Mouse (Mus musculus): ENCODE measurements around the gene Tle6. TPM values are rescaled to one million over a fixed set of nuclear protein-coding genes. Genes with fewer than 3 reads are reported as not detected.

The Tle6 gene
- polyA plus RNA-seq, 1 experiment: 4.3 TPM

- WGBS: 49% methylated on average over 6 of the region's 6 CpGs
- Histone ChIP-seq H3K36me3 (ENCODE audit: control insufficient read depth, insufficient read depth, low read length) (peaks cover 4% of the 10 kb centered on the region), H3K27me3 (replicated peaks; ENCODE audit: control insufficient read depth, insufficient read depth, low read length) (no peaks in the 10 kb centered on the region), H3K4me1 (ENCODE audit: control insufficient read depth, insufficient read depth, low read length) (peaks cover 24% of the 10 kb centered on the region), H3K27ac (ENCODE audit: insufficient read depth, low read depth, low read length) (peak overlapping the region; percentile 53), H3K4me3 (ENCODE audit: insufficient read depth, low read depth, low read length) (no peak overlapping the region)
- TF ChIP-seq CTCF (conservative IDR thresholded peaks at IDR 0.05; ENCODE audit: insufficient read depth, insufficient read length, low read depth, low read length) (no peak), POLR2A (IDR thresholded peaks at IDR 0.05; ENCODE audit: low read depth, low read length) (no peak)
- no peak for DNase-seq
These were observed 37.4 kb downstream of the Tle6 start for GRCm38 (mm10) chr10:81563481-81563880.

GRCm38 (mm10) chr10:81562411-81562810 is 38.5 kb downstream of the Tle6 start:
- Histone ChIP-seq H3K36me3 (ENCODE audit: control insufficient read depth, insufficient read depth, low read length) (peaks cover 4% of the 10 kb centered on the region), H3K27ac (ENCODE audit: insufficient read depth, low read depth, low read length) (no peak overlapping the region), H3K4me3 (ENCODE audit: insufficient read depth, low read depth, low read length) (no peak overlapping the region), H3K27me3 (replicated peaks; ENCODE audit: control insufficient read depth, insufficient read depth, low read length) (no peaks in the 10 kb centered on the region), H3K4me1 (ENCODE audit: control insufficient read depth, insufficient read depth, low read length) (peaks cover 24% of the 10 kb centered on the region)
- TF ChIP-seq POLR2A (IDR thresholded peaks at IDR 0.05; ENCODE audit: low read depth, low read length) (no peak), CTCF (conservative IDR thresholded peaks at IDR 0.05; ENCODE audit: insufficient read depth, insufficient read length, low read depth, low read length) (no peak)
- 83% methylated on average over 6 of the region's 6 CpGs for WGBS
- no peak for DNase-seq

GRCm38 (mm10) chr10:81560719-81561459 is 40.0 kb downstream of the Tle6 start:
- Histone ChIP-seq H3K36me3 (ENCODE audit: control insufficient read depth, insufficient read depth, low read length) (peaks cover 4% of the 10 kb centered on the region), H3K4me3 (ENCODE audit: insufficient read depth, low read depth, low read length) (peak overlapping the region; percentile 100), H3K27me3 (replicated peaks; ENCODE audit: control insufficient read depth, insufficient read depth, low read length) (no peaks in the 10 kb centered on the region), H3K27ac (ENCODE audit: insufficient read depth, low read depth, low read length) (peak overlapping the region; percentile 51), H3K4me1 (ENCODE audit: control insufficient read depth, insufficient read depth, low read length) (peaks cover 24% of the 10 kb centered on the region)
- TF ChIP-seq POLR2A (IDR thresholded peaks at IDR 0.05; ENCODE audit: low read depth, low read length) (no peak), CTCF (conservative IDR thresholded peaks at IDR 0.05; ENCODE audit: insufficient read depth, insufficient read length, low read depth, low read length) (no peak)
- 12% methylated on average over 16 of the region's 16 CpGs for WGBS
- DNase-seq: peak; percentile 67

GRCm38 (mm10) chr10:81559627-81560539 is 41.0 kb downstream of the Tle6 start:
- Histone ChIP-seq H3K27me3 (replicated peaks; ENCODE audit: control insufficient read depth, insufficient read depth, low read length) (no peaks in the 10 kb centered on the region), H3K36me3 (ENCODE audit: control insufficient read depth, insufficient read depth, low read length) (0 out of 2 replicates have a peak, but pooled peaks cover under 1% of the 10 kb centered on the region), H3K4me1 (ENCODE audit: control insufficient read depth, insufficient read depth, low read length) (peaks cover 24% of the 10 kb centered on the region), H3K4me3 (ENCODE audit: insufficient read depth, low read depth, low read length) (peak overlapping the region; percentile 100), H3K27ac (ENCODE audit: insufficient read depth, low read depth, low read length) (peak overlapping the region; percentile 100)
- DNase-seq: peak; percentile 74
- TF ChIP-seq CTCF (conservative IDR thresholded peaks at IDR 0.05; ENCODE audit: insufficient read depth, insufficient read length, low read depth, low read length) (no peak), POLR2A (IDR thresholded peaks at IDR 0.05; ENCODE audit: low read depth, low read length) (no peak)
- under 1% methylated on average over 35 of the region's 36 CpGs for WGBS

- Histone ChIP-seq H3K4me1 (ENCODE audit: control insufficient read depth, insufficient read depth, low read length) (peaks cover 19% of the 10 kb centered on the region), H3K4me3 (ENCODE audit: insufficient read depth, low read depth, low read length) (peak within 1 kb of the TSS; percentile 100), H3K27ac (ENCODE audit: insufficient read depth, low read depth, low read length) (peak within 1 kb of the TSS; percentile 100), H3K27me3 (replicated peaks; ENCODE audit: control insufficient read depth, insufficient read depth, low read length) (no peaks in the 10 kb centered on the region), H3K36me3 (ENCODE audit: control insufficient read depth, insufficient read depth, low read length) (no peaks in the 10 kb centered on the region)
- 1% methylated on average over 44 of the region's 53 CpGs for WGBS
- TF ChIP-seq POLR2A (IDR thresholded peaks at IDR 0.05; ENCODE audit: low read depth, low read length): no peak
- TF ChIP-seq CTCF (conservative IDR thresholded peaks at IDR 0.05; ENCODE audit: insufficient read depth, insufficient read length, low read depth, low read length): no peak
- DNase-seq: peak; percentile 90
These were observed 41.7 kb downstream of the Tle6 start, which contains the start of gene Aes for GRCm38 (mm10) chr10:81559163-81559626. TSS of gene Aes (plus strand) at chr10:81559488.

GRCm38 (mm10) chr10:81557491-81557890 is 43.4 kb downstream of the Tle6 start:
- Histone ChIP-seq H3K4me3 (ENCODE audit: insufficient read depth, low read depth, low read length) (no peak overlapping the region), H3K36me3 (ENCODE audit: control insufficient read depth, insufficient read depth, low read length) (no peaks in the 10 kb centered on the region), H3K27me3 (replicated peaks; ENCODE audit: control insufficient read depth, insufficient read depth, low read length) (no peaks in the 10 kb centered on the region), H3K27ac (ENCODE audit: insufficient read depth, low read depth, low read length) (no peak overlapping the region), H3K4me1 (ENCODE audit: control insufficient read depth, insufficient read depth, low read length) (peaks cover 11% of the 10 kb centered on the region; the same call in 1 of the 2 replicates)
- TF ChIP-seq POLR2A (IDR thresholded peaks at IDR 0.05; ENCODE audit: low read depth, low read length) (no peak), CTCF (conservative IDR thresholded peaks at IDR 0.05; ENCODE audit: insufficient read depth, insufficient read length, low read depth, low read length) (no peak)
- DNase-seq: no peak
- WGBS: 10% methylated on average over 1 of the region's 1 CpGs

All from kidney, adult 2 months (tissue).